29 mouse cellular contexts compared by ENCODE assay signal in genomic region chr11:24098069-24098468, GRCm38 (mm10). TPM values are rescaled to one million over a fixed set of nuclear protein-coding genes. Genes with fewer than 3 reads are reported as not detected.
DNase-seq lines count a peak whose midpoint lies in the region; ATAC-seq and TF ChIP-seq lines count a peak whose summit lies in the region.
"Had no signal": no experiment of that assay in that cellular context is flagged by ENCODE, and none has a peak within 500 bp of the region (broad histone marks: within the 10 kb centered on the region; RNA-seq: fewer than 3 reads in every experiment).

No protein-coding gene starts in this region.

- H3K4me2 ChIP-seq in forebrain, embryonic 12.5 days: 0 out of 2 replicates have a peak overlapping the region, but pooled peaks have one; percentile 13
- H3K4me2 ChIP-seq in forebrain, embryonic 16.5 days (ENCODE audit: low read length): peak overlapping the region; percentile 61
- no peak overlapping the region for H3K4me2 ChIP-seq in kidney, embryonic 14.5 days (replicated peaks; ENCODE audit: low read depth, low read length)
- H3K4me2 ChIP-seq: intestine, embryonic 15.5 days; lung, embryonic 14.5 days; stomach, embryonic 15.5 days had no signal

- intact Hi-C loops in left cerebral cortex, adult 2 months (cut with DNase I): no loop called here
- intact Hi-C loops in left cerebral cortex, postnatal 36 days (cut with DNase I): loop anchor here (5.0 kb wide), 1 partner anchor 44 kb away; no protein-coding TSS in a partner anchor

- no peak overlapping the region for H3K4me3 ChIP-seq in forebrain, embryonic 12.5 days (replicated peaks)
- H3K4me3 ChIP-seq in forebrain, embryonic 10.5 days: no peak overlapping the region
- no peak overlapping the region for H3K4me3 ChIP-seq in left cerebral cortex, adult 2 months
- no peak overlapping the region; a peak in 1 of 4 replicates for H3K4me3 ChIP-seq in MEL (ENCODE audit: control insufficient read depth in 1 of 2, insufficient read depth in 1 of 2, low read depth in 2 of 2, low read length in 2 of 2)
- H3K4me3 ChIP-seq in forebrain, embryonic 16.5 days (replicated peaks; ENCODE audit: low read length): no peak overlapping the region
- no peak overlapping the region for H3K4me3 ChIP-seq in kidney, embryonic 14.5 days (ENCODE audit: low read length)
- H3K4me3 ChIP-seq: erythroblast, embryonic 14.5 days; intestine, embryonic 15.5 days; stomach, embryonic 15.5 days had no signal

- peaks cover 88% of the 10 kb centered on the region for H3K79me2 ChIP-seq in MEL (ENCODE audit: control insufficient read depth, insufficient read depth, low read length, poor library complexity)

- no peak for ATAC-seq in forebrain, embryonic 12.5 days (ENCODE audit: low FRiP score)
- no peak for ATAC-seq in forebrain, embryonic 16.5 days
- ATAC-seq in kidney, embryonic 14.5 days (ENCODE audit: low FRiP score, low TSS enrichment): no peak
- ATAC-seq: activated CD4-positive, CD25-positive, alpha-beta regulatory T cell, adult 4 months; CD4-positive, CD25-positive, alpha-beta regulatory T cell, adult 4 months; intestine, embryonic 15.5 days had no signal

- H3K4me1 ChIP-seq in forebrain, embryonic 12.5 days: peaks cover 92% of the 10 kb centered on the region
- peaks cover 87% of the 10 kb centered on the region for H3K4me1 ChIP-seq in forebrain, embryonic 10.5 days
- H3K4me1 ChIP-seq in MEL (ENCODE audit: control insufficient read depth in 1 of 2, insufficient read depth in 2 of 2, low read length in 2 of 2): peaks cover 53 to 62% of the 10 kb centered on the region in 2 experiments
- H3K4me1 ChIP-seq in forebrain, embryonic 16.5 days (replicated peaks; ENCODE audit: control insufficient read depth, insufficient read depth, low read length): peaks cover 87% of the 10 kb centered on the region
- H3K4me1 ChIP-seq in kidney, embryonic 14.5 days (ENCODE audit: control insufficient read depth, insufficient read depth, low read length): 0 out of 2 replicates have a peak, but pooled peaks cover 6% of the 10 kb centered on the region

- TF ChIP-seq EP300 in MEL (IDR thresholded peaks at IDR 0.05; ENCODE audit: low read depth in 1 of 2, low read length in 2 of 2): no peak

- no peak for DNase-seq in forebrain, embryonic 10.5 days (ENCODE audit: extremely low spot score, low spot score)
- DNase-seq in left cerebral cortex, adult 2 months (ENCODE audit: extremely low spot score in 1 of 2, low spot score in 2 of 2): no peak
- DNase-seq in left cerebral cortex, postnatal 36 days (ENCODE audit: low spot score in 2 of 2): no peak
- DNase-seq in MEL (ENCODE audit: low read depth, low spot score): no peak
- no peak for DNase-seq in cerebellum, postnatal 4 days (ENCODE audit: low spot score in 2 of 2)
- DNase-seq: adrenal gland, postnatal 10 days; cerebellum, adult 11 months; cerebellum, postnatal 14 days; gastrocnemius, postnatal 14 days; kidney, adult 9 months; kidney, postnatal 4 days; liver; lung, embryonic 14.5 days; lung, postnatal 36 days; thymus, adult 2 months had no signal

- TF ChIP-seq POLR2A in MEL (IDR thresholded peaks at IDR 0.05; ENCODE audit: control insufficient read depth in 1 of 2, insufficient read depth in 1 of 2, low read depth in 1 of 2, low read length in 2 of 2, poor library complexity in 1 of 2): no peak

- WGBS in forebrain, embryonic 12.5 days: 63% methylated on average over 5 of the region's 5 CpGs
- WGBS in forebrain, embryonic 10.5 days: 81% methylated on average over 5 of the region's 5 CpGs
- WGBS in forebrain, embryonic 16.5 days: 40% methylated on average over 5 of the region's 5 CpGs
- 80% methylated on average over 5 of the region's 5 CpGs for WGBS in kidney, embryonic 14.5 days

- H3K27ac ChIP-seq in forebrain, embryonic 12.5 days: no peak overlapping the region
- H3K27ac ChIP-seq in forebrain, embryonic 10.5 days: no peak overlapping the region
- peak overlapping the region; percentile 76 for H3K27ac ChIP-seq in left cerebral cortex, adult 2 months
- peak overlapping the region; percentile 38 for H3K27ac ChIP-seq in MEL (ENCODE audit: control insufficient read depth, low read depth, low read length)
- H3K27ac ChIP-seq in forebrain, embryonic 16.5 days (ENCODE audit: low read length): peak overlapping the region; percentile 97
- H3K27ac ChIP-seq in kidney, embryonic 14.5 days (ENCODE audit: low read depth, low read length): no peak overlapping the region
- H3K27ac ChIP-seq: intestine, embryonic 15.5 days; stomach, embryonic 15.5 days had no signal

- TF ChIP-seq RAD21 in MEL (IDR thresholded peaks at IDR 0.05; ENCODE audit: low read depth, low read length): no peak

- no peaks in the 10 kb centered on the region for H3K27me3 ChIP-seq in forebrain, embryonic 12.5 days
- no peaks in the 10 kb centered on the region for H3K27me3 ChIP-seq in forebrain, embryonic 10.5 days (ENCODE audit: poor library complexity, severe bottlenecking)
- no peaks in the 10 kb centered on the region for H3K27me3 ChIP-seq in MEL (ENCODE audit: control insufficient read depth in 1 of 2, insufficient read depth in 2 of 2, low read length in 2 of 2)
- H3K27me3 ChIP-seq in forebrain, embryonic 16.5 days (replicated peaks; ENCODE audit: control insufficient read depth, insufficient read depth, low read length): no peaks in the 10 kb centered on the region
- peaks cover 36% of the 10 kb centered on the region for H3K27me3 ChIP-seq in kidney, embryonic 14.5 days (ENCODE audit: control insufficient read depth, insufficient read depth, low read length)
- H3K27me3 ChIP-seq: intestine, embryonic 15.5 days; stomach, embryonic 15.5 days had no signal

- H3K9ac ChIP-seq in forebrain, embryonic 12.5 days: no peak overlapping the region
- H3K9ac ChIP-seq in MEL (ENCODE audit: control insufficient read depth, low read depth, low read length, poor library complexity, severe bottlenecking): 0 out of 2 replicates have a peak overlapping the region, but pooled peaks have one; percentile 17
- no peak overlapping the region for H3K9ac ChIP-seq in forebrain, embryonic 16.5 days (replicated peaks; ENCODE audit: low read depth, low read length)
- H3K9ac ChIP-seq in kidney, embryonic 14.5 days (ENCODE audit: low read depth, low read length): no peak overlapping the region
- H3K9ac ChIP-seq: intestine, embryonic 15.5 days; lung, embryonic 14.5 days; stomach, embryonic 15.5 days had no signal

- H3K9me3 ChIP-seq in forebrain, embryonic 12.5 days: no peaks in the 10 kb centered on the region
- H3K9me3 ChIP-seq in forebrain, embryonic 10.5 days: no peaks in the 10 kb centered on the region
- no peaks in the 10 kb centered on the region for H3K9me3 ChIP-seq in MEL (replicated peaks; ENCODE audit: insufficient read depth, low read length)
- H3K9me3 ChIP-seq in forebrain, embryonic 16.5 days (ENCODE audit: control insufficient read depth, low read length): no peaks in the 10 kb centered on the region
- no peaks in the 10 kb centered on the region for H3K9me3 ChIP-seq in kidney, embryonic 14.5 days (ENCODE audit: control insufficient read depth, low read length)
- H3K9me3 ChIP-seq: intestine, embryonic 15.5 days; stomach, embryonic 15.5 days had no signal

- H3K36me3 ChIP-seq in forebrain, embryonic 12.5 days (replicated peaks): 0 out of 2 replicates have a peak, but pooled peaks cover 9% of the 10 kb centered on the region
- H3K36me3 ChIP-seq in forebrain, embryonic 10.5 days (replicated peaks): peaks cover 18% of the 10 kb centered on the region
- peaks cover 37 to 87% of the 10 kb centered on the region in 2 experiments for H3K36me3 ChIP-seq in MEL (ENCODE audit: control insufficient read depth in 1 of 2, insufficient read depth in 2 of 2, low read length in 2 of 2)
- H3K36me3 ChIP-seq in forebrain, embryonic 16.5 days (ENCODE audit: control insufficient read depth, insufficient read depth): no peaks in the 10 kb centered on the region
- H3K36me3 ChIP-seq in kidney, embryonic 14.5 days (ENCODE audit: control insufficient read depth, insufficient read depth, low read length): no peaks in the 10 kb centered on the region
- H3K36me3 ChIP-seq: intestine, embryonic 15.5 days; stomach, embryonic 15.5 days had no signal

- TF ChIP-seq CTCF in left cerebral cortex, adult 2 months (IDR thresholded peaks at IDR 0.05): no peak
- TF ChIP-seq CTCF in MEL (IDR thresholded peaks at IDR 0.05 in 2 of 3, conservative IDR thresholded peaks at IDR 0.05 in 1 of 3; ENCODE audit: control insufficient read depth in 1 of 3, insufficient read depth in 1 of 3, low read depth in 2 of 3, low read length in 3 of 3, poor library complexity in 1 of 3, severe bottlenecking in 1 of 3): no peak

TF ChIP-seq in MEL, 35 proteins besides CTCF, POLR2A, EP300 and RAD21 (continues in another document):
- TF ChIP-seq TCF12 (IDR thresholded peaks at IDR 0.05; ENCODE audit: low read depth, low read length) (no peak), KAT2A (conservative IDR thresholded peaks at IDR 0.05; ENCODE audit: low read depth, low read length) (no peak), JUND (IDR thresholded peaks at IDR 0.05; ENCODE audit: low read depth, low read length) (no peak), ETS1 (IDR thresholded peaks at IDR 0.05; ENCODE audit: low read depth, low read length) (0 out of 2 replicates have a peak, but pooled peaks have one; percentile 5), CHD1 (IDR thresholded peaks at IDR 0.05; ENCODE audit: low read depth, low read length) (0 out of 2 replicates have a peak, but pooled peaks have one; percentile 40)

RNA-seq across cellular contexts. Expression of gene Bcl11a, which starts 20.2 kb away (rescaled TPM):
- 129 and 130 TPM in 2 replicates for polyA plus RNA-seq in forebrain, embryonic 12.5 days (2016; fragmentation: Nextera tagmentation; extraction: Ambion mirVana)
- 37.6 and 44.1 TPM in 2 replicates for polyA plus RNA-seq in forebrain, embryonic 10.5 days (2016; fragmentation: Nextera tagmentation; extraction: Ambion mirVana)
- total RNA-seq in left cerebral cortex, adult 2 months (2021): 100 to 1,000 TPM; 101 to 103 TPM
- total RNA-seq in left cerebral cortex, postnatal 36 days (2021): 100 to 1,000 TPM; 100 to 116 TPM
- total RNA-seq in MEL (2012; rRNA removed): 37.0 and 43.8 TPM in 2 replicates
- polyA plus RNA-seq in MEL (2012; ENCODE audit: insufficient read depth in 1 of 2, insufficient read length in 2 of 2, low read depth in 1 of 2, low replicate concordance in 2 of 2, missing spikeins in 1 of 2): 100 to 1,000 TPM in 1 of 2 experiments, 10 to 100 TPM in 1; 83.8 to 112 TPM
- polyA plus RNA-seq in forebrain, embryonic 16.5 days (2015; fragmentation: Nextera tagmentation; extraction: Ambion mirVana): 236 and 244 TPM in 2 replicates
- polyA plus RNA-seq in kidney, embryonic 14.5 days (2014; fragmentation: Nextera tagmentation; extraction: Ambion mirVana): 2.6 and 2.8 TPM in 2 replicates

RNA-seq across cellular contexts. Expression of gene A830031A19Rik, which starts 23.2 kb away (rescaled TPM):
- not detected in 2 replicates for polyA plus RNA-seq in forebrain, embryonic 12.5 days (2016; fragmentation: Nextera tagmentation; extraction: Ambion mirVana)
- polyA plus RNA-seq in forebrain, embryonic 10.5 days (2016; fragmentation: Nextera tagmentation; extraction: Ambion mirVana): not detected in 2 replicates
- 1 to 10 TPM in 1 of 2 experiments, under 1 TPM in 1; 0.82 to 1.4 TPM for total RNA-seq in left cerebral cortex, adult 2 months (2021)
- total RNA-seq in left cerebral cortex, postnatal 36 days (2021): 1 to 10 TPM; 1.3 to 1.5 TPM
- total RNA-seq in MEL (2012; rRNA removed): not detected in 2 replicates
- not detected for polyA plus RNA-seq in MEL (2012; ENCODE audit: insufficient read depth in 1 of 2, insufficient read length in 2 of 2, low read depth in 1 of 2, low replicate concordance in 2 of 2, missing spikeins in 1 of 2)
- polyA plus RNA-seq in forebrain, embryonic 16.5 days (2015; fragmentation: Nextera tagmentation; extraction: Ambion mirVana): not detected in 2 replicates
- not detected in 2 replicates for polyA plus RNA-seq in kidney, embryonic 14.5 days (2014; fragmentation: Nextera tagmentation; extraction: Ambion mirVana)
- total RNA-seq: adrenal gland, postnatal 10 days; ES-E14; gastrocnemius, postnatal 14 days; heart, adult 8-10 months; hematopoietic stem cell, adult 5-6 weeks; neutrophil, adult 5-6 weeks had no signal
- polyA plus RNA-seq: activated CD4-positive, CD25-positive, alpha-beta regulatory T cell, adult 4 months; CD4-positive, CD25-positive, alpha-beta regulatory T cell, adult 4 months; erythroblast, embryonic 14.5 days; heart, embryonic 16.5 days; intestine, embryonic 15.5 days; lung, embryonic 14.5 days; stomach, embryonic 15.5 days; thymus, adult 2 months; urinary bladder, adult 2 months had no signal

Comparison
In these comparisons a context has a peak if more than half of its experiments do, and no peak if none do; other contexts are left out.
1. H3K27ac ChIP-seq: peak in left cerebral cortex, adult 2 months (single experiment), MEL (single experiment) and forebrain, embryonic 16.5 days (single experiment); none in forebrain, embryonic 12.5 days (single experiment), forebrain, embryonic 10.5 days (single experiment) and kidney, embryonic 14.5 days (single experiment).
2. RNA of gene Bcl11a, which starts 20.2 kb away (polyA plus RNA-seq): 236 to 244 TPM in forebrain, embryonic 16.5 days, 129 to 130 TPM in forebrain, embryonic 12.5 days, 83.8 to 112 TPM in MEL and 37.6 to 44.1 TPM in forebrain, embryonic 10.5 days; 2.6 to 2.8 TPM in kidney, embryonic 14.5 days; every median in the first group is over 10 times any median in the second.